In the genomic region with DNA sequence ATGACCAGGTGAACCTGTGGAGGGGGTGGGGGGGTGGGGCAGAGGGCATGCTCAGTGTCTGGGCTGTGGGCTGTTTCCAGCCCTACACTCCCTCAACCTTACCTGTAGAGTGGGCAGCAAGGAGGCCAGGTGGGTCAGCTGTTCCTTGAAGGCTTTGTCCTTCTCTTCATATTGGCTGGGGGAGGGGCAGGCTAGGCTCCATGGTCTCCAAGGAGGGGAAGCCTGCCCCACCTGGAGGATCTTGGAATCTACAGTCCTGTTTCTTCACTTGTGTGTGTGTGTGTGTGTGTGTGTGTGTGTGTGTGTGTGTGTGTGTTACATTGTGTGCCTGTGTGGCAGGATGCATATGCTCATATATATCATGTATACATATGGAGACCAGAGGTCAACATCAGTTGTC, we compare ENCODE assay signal across 9 mouse cellular contexts. TPM values are rescaled to one million over a fixed set of nuclear protein-coding genes. Genes with fewer than 3 reads are reported as not detected.
DNase-seq lines count a peak whose midpoint lies in the region; ATAC-seq and TF ChIP-seq lines count a peak whose summit lies in the region.
"Had no signal": no experiment of that assay in that cellular context is flagged by ENCODE, and none has a peak within 500 bp of the region (broad histone marks: within the 10 kb centered on the region; RNA-seq: fewer than 3 reads in every experiment).

No protein-coding gene starts in this region.

- H3K9me3 ChIP-seq in intestine, embryonic 15.5 days, result no peaks in the 10 kb centered on the region
- H3K9me3 ChIP-seq in stomach, embryonic 14.5 days (ENCODE audit: control insufficient read depth, low read depth, low read length), result no peaks in the 10 kb centered on the region

- intact Hi-C loops in gastrocnemius, adult 2 months (cut with DNase I), result no loop called here

- H3K9ac ChIP-seq in intestine, embryonic 15.5 days, result no peak overlapping the region
- H3K9ac ChIP-seq in stomach, embryonic 14.5 days (replicated peaks; ENCODE audit: low read depth, low read length), result no peak overlapping the region

- H3K27me3 ChIP-seq in intestine, embryonic 15.5 days (replicated peaks), result peaks cover 75% of the 10 kb centered on the region
- H3K27me3 ChIP-seq in stomach, embryonic 14.5 days (ENCODE audit: control insufficient read depth, insufficient read depth, low read length), result peaks cover 38% of the 10 kb centered on the region

- peak; percentile 8; the same call in 1 of the 2 replicates for TF ChIP-seq CTCF in gastrocnemius, adult 2 months (IDR thresholded peaks at IDR 0.05)

- H3K4me3 ChIP-seq in gastrocnemius, adult 2 months, result no peak overlapping the region
- H3K4me3 ChIP-seq in intestine, embryonic 15.5 days (replicated peaks), result no peak overlapping the region
- no peak overlapping the region for H3K4me3 ChIP-seq in stomach, embryonic 14.5 days (ENCODE audit: low read depth, low read length)

- no peak for DNase-seq in gastrocnemius, adult 2 months
- no peak for DNase-seq in gastrocnemius, adult 8-10 months (ENCODE audit: low spot score in 2 of 2)
- DNase-seq in right cerebral cortex, postnatal 10 days (ENCODE audit: low spot score in 2 of 2), result peak; percentile 63 to 67
- no peak for DNase-seq in right cerebral cortex, adult 2 months (ENCODE audit: low spot score in 2 of 2)
- no peak for DNase-seq in adrenal gland, adult 2 months
- DNase-seq in layer of hippocampus, adult 18-20 months (ENCODE audit: low spot score in 2 of 2), result no peak

- 0 out of 2 replicates have a peak, but pooled peaks have one; percentile 13 for ATAC-seq in intestine, embryonic 15.5 days
- no peak; the same call in 1 of the 2 replicates for ATAC-seq in stomach, embryonic 14.5 days (ENCODE audit: insufficient number of reproducible peaks, insufficient read depth, low FRiP score, low read depth)

- H3K4me1 ChIP-seq in intestine, embryonic 15.5 days (replicated peaks), result peaks cover 35% of the 10 kb centered on the region
- H3K4me1 ChIP-seq in stomach, embryonic 14.5 days (ENCODE audit: control insufficient read depth, insufficient read depth, low read length), result peaks cover 18% of the 10 kb centered on the region; the same call in 1 of the 2 replicates

- H3K27ac ChIP-seq in gastrocnemius, adult 2 months, result no peak overlapping the region
- no peak overlapping the region for H3K27ac ChIP-seq in intestine, embryonic 15.5 days
- H3K27ac ChIP-seq in stomach, embryonic 14.5 days (ENCODE audit: low read length), result no peak overlapping the region

- peak overlapping the region; percentile 66 for H3K4me2 ChIP-seq in intestine, embryonic 15.5 days (replicated peaks)
- peak overlapping the region; percentile 60; the same call in 1 of the 2 replicates for H3K4me2 ChIP-seq in stomach, embryonic 14.5 days (replicated peaks; ENCODE audit: low read depth, low read length)

- H3K36me3 ChIP-seq in intestine, embryonic 15.5 days, result no peaks in the 10 kb centered on the region
- no peaks in the 10 kb centered on the region for H3K36me3 ChIP-seq in stomach, embryonic 14.5 days (ENCODE audit: control insufficient read depth, insufficient read depth, low read length)

RNA-seq across cellular contexts. Expression of a gene that starts 4.9 kb away (rescaled TPM):
- total RNA-seq in gastrocnemius, adult 2 months (2021), result not detected
- total RNA-seq in gastrocnemius, adult 8-10 months (2022), result not detected
- polyA plus RNA-seq in intestine, embryonic 15.5 days (2015; fragmentation: Nextera tagmentation; extraction: Ambion mirVana), result 2.1 and 2.5 TPM in 2 replicates
- polyA plus RNA-seq in stomach, embryonic 14.5 days (2014; fragmentation: Nextera tagmentation; extraction: Ambion mirVana), result 1.00 and 1.1 TPM in 2 replicates
- 1 to 10 TPM in 1 of 2 experiments, under 1 TPM in 1; 0.84 to 1.1 TPM for total RNA-seq in adrenal gland, adult 2 months (2021)
- 0.26 and 0.67 TPM in 2 replicates for polyA plus RNA-seq in adrenal gland, adult 2 months (2012; rRNA removed)
- 10 to 100 TPM in 1 of 2 experiments, 1 to 10 TPM in 1; 8.1 to 10.2 TPM for total RNA-seq in layer of hippocampus, adult 18-20 months (2021)
- total RNA-seq: liver, adult 2 months had no signal

RNA-seq across cellular contexts. Expression of a gene that starts 11.6 kb away (rescaled TPM):
- total RNA-seq in gastrocnemius, adult 2 months (2021), result 100 to 1,000 TPM; 235 to 261 TPM
- total RNA-seq in gastrocnemius, adult 8-10 months (2022), result 100 to 1,000 TPM; 195 to 290 (median 232) TPM
- 371 and 424 TPM in 2 replicates for polyA plus RNA-seq in intestine, embryonic 15.5 days (2015; fragmentation: Nextera tagmentation; extraction: Ambion mirVana)
- polyA plus RNA-seq in stomach, embryonic 14.5 days (2014; fragmentation: Nextera tagmentation; extraction: Ambion mirVana), result 483 and 497 TPM in 2 replicates
- 100 to 1,000 TPM; 401 to 498 TPM for total RNA-seq in adrenal gland, adult 2 months (2021)
- polyA plus RNA-seq in adrenal gland, adult 2 months (2012; rRNA removed), result 12.3 and 12.5 TPM in 2 replicates
- 100 to 1,000 TPM; 204 to 205 TPM for total RNA-seq in layer of hippocampus, adult 18-20 months (2021)

RNA-seq across cellular contexts. Expression of a gene that starts 16.9 kb away (rescaled TPM):
- 10 to 100 TPM; 18.1 to 19.3 TPM for total RNA-seq in gastrocnemius, adult 2 months (2021)
- total RNA-seq in gastrocnemius, adult 8-10 months (2022), result 10 to 100 TPM; 19.3 to 27.2 (median 21.6) TPM
- 17.3 and 17.6 TPM in 2 replicates for polyA plus RNA-seq in intestine, embryonic 15.5 days (2015; fragmentation: Nextera tagmentation; extraction: Ambion mirVana)
- 20.2 and 22.6 TPM in 2 replicates for polyA plus RNA-seq in stomach, embryonic 14.5 days (2014; fragmentation: Nextera tagmentation; extraction: Ambion mirVana)
- 10 to 100 TPM; 34.6 to 49.1 TPM for total RNA-seq in adrenal gland, adult 2 months (2021)
- polyA plus RNA-seq in adrenal gland, adult 2 months (2012; rRNA removed), result 39.5 and 48.3 TPM in 2 replicates
- 10 to 100 TPM; 41.6 to 45.4 TPM for total RNA-seq in layer of hippocampus, adult 18-20 months (2021)

RNA-seq across cellular contexts. Expression of a gene that starts 22.5 kb away (rescaled TPM):
- total RNA-seq in gastrocnemius, adult 2 months (2021), result not detected
- not detected for total RNA-seq in gastrocnemius, adult 8-10 months (2022)
- polyA plus RNA-seq in intestine, embryonic 15.5 days (2015; fragmentation: Nextera tagmentation; extraction: Ambion mirVana), result not detected in 2 replicates
- polyA plus RNA-seq in stomach, embryonic 14.5 days (2014; fragmentation: Nextera tagmentation; extraction: Ambion mirVana), result 0.43 TPM in 1 of 2 replicates, not detected in the other
- total RNA-seq in adrenal gland, adult 2 months (2021), result not detected
- polyA plus RNA-seq in adrenal gland, adult 2 months (2012; rRNA removed), result 0.30 TPM in 1 of 2 replicates, not detected in the other
- total RNA-seq in layer of hippocampus, adult 18-20 months (2021), result not detected
- total RNA-seq: liver, adult 2 months had no signal
- polyA plus RNA-seq: liver, adult 2 months had no signal

RNA-seq across cellular contexts. Expression of a gene that starts 24.5 kb away (rescaled TPM):
- under 1 TPM; 0.08 to 0.20 TPM for total RNA-seq in gastrocnemius, adult 2 months (2021)
- under 1 TPM; 0.05 to 0.54 (median 0.12) TPM for total RNA-seq in gastrocnemius, adult 8-10 months (2022)
- 1.9 and 2.8 TPM in 2 replicates for polyA plus RNA-seq in intestine, embryonic 15.5 days (2015; fragmentation: Nextera tagmentation; extraction: Ambion mirVana)
- polyA plus RNA-seq in stomach, embryonic 14.5 days (2014; fragmentation: Nextera tagmentation; extraction: Ambion mirVana), result 0.39 and 0.81 TPM in 2 replicates
- total RNA-seq in adrenal gland, adult 2 months (2021), result 1 to 10 TPM; 5.0 to 7.9 TPM
- 3.0 and 3.5 TPM in 2 replicates for polyA plus RNA-seq in adrenal gland, adult 2 months (2012; rRNA removed)
- 100 to 1,000 TPM; 129 to 131 TPM for total RNA-seq in layer of hippocampus, adult 18-20 months (2021)
- polyA plus RNA-seq: liver, adult 2 months had no signal

Comparison
In these comparisons a context has a peak if more than half of its experiments do, and no peak if none do; other contexts are left out.
1. DNase-seq: peak in right cerebral cortex, postnatal 10 days (2 of 2); none in gastrocnemius, adult 2 months (single experiment), gastrocnemius, adult 8-10 months (0 of 2), right cerebral cortex, adult 2 months (0 of 2), adrenal gland, adult 2 months (single experiment) and layer of hippocampus, adult 18-20 months (0 of 2).
2. RNA of a gene that starts 4.9 kb away (total RNA-seq): 8.1 to 10.2 TPM in layer of hippocampus, adult 18-20 months; 0.84 to 1.1 TPM in adrenal gland, adult 2 months, not detected in gastrocnemius, adult 2 months and not detected in gastrocnemius, adult 8-10 months; every median in the first group is over 4 times any median in the second.